Mouse (Mus musculus) forebrain, embryonic 16.5 days (tissue): ENCODE measurements around the gene Trpm1. TPM values are rescaled to one million over a fixed set of nuclear protein-coding genes. Genes with fewer than 3 reads are reported as not detected.
A peak's percentile ranks its signal among the peaks of the same experiment; 100 is the strongest.
"Not testable (repeated sequence)": the region's sequence is repeated elsewhere in the genome, so short reads cannot be mapped to it uniquely, and the experiment has no call there.

Experiments used
- ATAC-seq: fragments of 200-750 bp; cut with Nextera tagmentation; 2 replicates; pipeline ENCODE4 v1.8.0; 2017; ENCODE audit warnings: mild to moderate bottlenecking, moderate library complexity
- H3K27ac ChIP-seq: fragments of 300-500 bp; sonication (generic); 2 replicates; pipeline ENCODE4 v1.5.1; 2014; ENCODE audit warnings: low read length, control low read depth
- H3K27me3 ChIP-seq: fragments of 300-500 bp; sonication (generic); replicated peaks from 2 replicates; pipeline ENCODE4 v1.6.1; 2014; ENCODE audit warnings: low read length; ENCODE audit not compliant: control insufficient read depth, insufficient read depth
- H3K36me3 ChIP-seq: fragments of 300-500 bp; sonication (generic); 2 replicates; pipeline ENCODE4 v1.6.1; 2014; ENCODE audit not compliant: control insufficient read depth, insufficient read depth
- H3K4me1 ChIP-seq: fragments of 300-500 bp; sonication (generic); replicated peaks from 2 replicates; pipeline ENCODE4 v1.6.1; 2014; ENCODE audit warnings: low read length; ENCODE audit not compliant: control insufficient read depth, insufficient read depth
- H3K4me2 ChIP-seq: fragments of 300-500 bp; sonication (generic); 2 replicates; pipeline ENCODE4 v1.6.1; 2014; ENCODE audit warnings: mild to moderate bottlenecking, low read length, control low read depth
- H3K4me3 ChIP-seq: fragments of 300-500 bp; sonication (generic); replicated peaks from 2 replicates; pipeline ENCODE4 v1.5.1; 2014; ENCODE audit warnings: mild to moderate bottlenecking, low read length, control low read depth
- H3K9ac ChIP-seq: fragments of 300-500 bp; sonication (generic); replicated peaks from 2 replicates; pipeline ENCODE4 v1.6.1; 2014; ENCODE audit warnings: low read depth, low read length, control low read depth
- H3K9me3 ChIP-seq: fragments of 300-500 bp; sonication (generic); 2 replicates; pipeline ENCODE4 v1.6.1; 2016; ENCODE audit warnings: low read length; ENCODE audit not compliant: control insufficient read depth
- WGBS: fragments of 180-500 bp; shearing (Covaris S2); extraction: QIAGEN DNeasy Blood & Tissue Kit; methylation state at CpG from one replicate; pipeline ENCODE4 v1.1.7; 2014; 5-methylcytosine and 5-hydroxymethylcytosine counted together
- polyA plus RNA-seq: library from polyadenylated mRNA; unstranded; fragments of >200 nt; fragmentation: Nextera tagmentation; extraction: Ambion mirVana; gene quantifications from 2 replicates; pipeline ENCODE4 v1.2.1, GENCODE M21; 2015

Trpm1 gene
- 0.08 and 0.53 TPM in 2 replicates for polyA plus RNA-seq

- no peaks in the 10 kb centered on the region for H3K9me3 ChIP-seq
- 90% methylated on average over 2 of the region's 2 CpGs for WGBS
- H3K27ac ChIP-seq = no peak within 1 kb of the TSS
- H3K27me3 ChIP-seq = no peaks in the 10 kb centered on the region
- ATAC-seq = no peak
- H3K4me2 ChIP-seq = no peak within 1 kb of the TSS
- no peak within 1 kb of the TSS for H3K9ac ChIP-seq
- H3K36me3 ChIP-seq = no peaks in the 10 kb centered on the region
- no peak within 1 kb of the TSS for H3K4me3 ChIP-seq
- H3K4me1 ChIP-seq = peaks cover 14% of the 10 kb centered on the region
Observed at GRCm38 (mm10) chr7:64153535-64153934, at the start of gene Trpm1. Gene Trpm1 (plus strand): TSS chr7:64153835.

GRCm38 (mm10) chr7:64122131-64122715 lies 31.4 kb upstream of the Trpm1 start:
- Histone ChIP-seq H3K4me1 (no peaks in the 10 kb centered on the region), H3K9ac (no peak overlapping the region), H3K36me3 (no peaks in the 10 kb centered on the region), H3K4me2 (no peak overlapping the region), H3K9me3 (no peaks in the 10 kb centered on the region), H3K27me3 (no peaks in the 10 kb centered on the region), H3K27ac (no peak overlapping the region), H3K4me3 (no peak overlapping the region)
- 83% methylated on average over 9 of the region's 9 CpGs for WGBS
- no peak for ATAC-seq

DNA sequence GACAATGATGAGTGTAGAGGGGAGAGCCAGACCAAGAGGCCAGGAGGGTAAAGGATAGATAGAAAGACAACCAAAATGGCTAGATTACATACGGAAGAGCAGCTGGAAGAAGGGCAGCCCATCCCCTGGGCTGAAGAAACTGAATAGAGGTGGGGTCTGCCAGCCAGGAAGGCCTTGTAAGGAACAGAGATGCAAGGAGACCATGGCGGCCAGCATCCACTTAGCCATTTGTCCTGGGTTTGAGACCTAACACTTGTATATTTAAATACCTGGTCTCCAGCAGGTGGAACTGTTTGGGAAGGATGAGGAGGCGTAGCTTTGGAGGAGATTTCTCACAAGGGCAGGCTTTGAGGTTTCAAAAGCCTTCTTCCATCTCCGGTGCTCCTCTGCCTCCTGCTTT lies 29.9 kb upstream of the Trpm1 start:
- ATAC-seq = no peak
- WGBS = 86% methylated on average over 4 of the region's 4 CpGs
- Histone ChIP-seq H3K27me3 (no peaks in the 10 kb centered on the region), H3K4me3 (no peak overlapping the region), H3K36me3 (no peaks in the 10 kb centered on the region), H3K27ac (no peak overlapping the region), H3K4me2 (no peak overlapping the region), H3K9me3 (no peaks in the 10 kb centered on the region), H3K9ac (no peak overlapping the region), H3K4me1 (no peaks in the 10 kb centered on the region)

DNA sequence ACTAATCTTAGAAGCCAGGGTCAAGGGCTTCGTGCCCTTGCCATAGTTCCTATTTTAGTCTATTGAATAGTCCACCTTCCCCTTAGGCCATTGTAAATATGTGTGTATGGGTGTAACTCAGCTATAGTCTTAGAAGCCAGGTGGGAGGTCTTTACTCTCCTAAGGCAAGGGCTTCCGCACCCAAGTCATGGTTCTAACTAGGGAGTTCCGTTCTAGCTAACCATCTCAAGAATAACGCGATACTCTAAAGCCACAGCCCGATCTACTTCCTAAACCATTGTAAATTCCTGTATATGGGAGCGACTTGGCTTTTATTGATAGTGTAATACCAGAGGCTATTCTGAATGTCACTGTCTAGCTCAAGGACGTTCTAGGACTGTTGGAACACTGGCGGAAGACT lies 27.6 kb upstream of the Trpm1 start:
- not testable (repeated sequence) for H3K27ac ChIP-seq, H3K27me3 ChIP-seq, H3K9ac ChIP-seq, ATAC-seq, H3K4me3 ChIP-seq, H3K9me3 ChIP-seq, H3K36me3 ChIP-seq, H3K4me2 ChIP-seq, H3K4me1 ChIP-seq
- WGBS = 92% methylated on average over 8 of the region's 9 CpGs

- no peak for ATAC-seq
- Histone ChIP-seq H3K9me3 (no peaks in the 10 kb centered on the region), H3K36me3 (no peaks in the 10 kb centered on the region), H3K4me2 (no peak overlapping the region), H3K9ac (no peak overlapping the region), H3K27me3 (no peaks in the 10 kb centered on the region), H3K27ac (no peak overlapping the region), H3K4me3 (no peak overlapping the region), H3K4me1 (no peaks in the 10 kb centered on the region)
- 89% methylated on average over 2 of the region's 2 CpGs for WGBS
Observed at GRCm38 (mm10) chr7:64139866-64140265, 13.8 kb upstream of the Trpm1 start.

DNA sequence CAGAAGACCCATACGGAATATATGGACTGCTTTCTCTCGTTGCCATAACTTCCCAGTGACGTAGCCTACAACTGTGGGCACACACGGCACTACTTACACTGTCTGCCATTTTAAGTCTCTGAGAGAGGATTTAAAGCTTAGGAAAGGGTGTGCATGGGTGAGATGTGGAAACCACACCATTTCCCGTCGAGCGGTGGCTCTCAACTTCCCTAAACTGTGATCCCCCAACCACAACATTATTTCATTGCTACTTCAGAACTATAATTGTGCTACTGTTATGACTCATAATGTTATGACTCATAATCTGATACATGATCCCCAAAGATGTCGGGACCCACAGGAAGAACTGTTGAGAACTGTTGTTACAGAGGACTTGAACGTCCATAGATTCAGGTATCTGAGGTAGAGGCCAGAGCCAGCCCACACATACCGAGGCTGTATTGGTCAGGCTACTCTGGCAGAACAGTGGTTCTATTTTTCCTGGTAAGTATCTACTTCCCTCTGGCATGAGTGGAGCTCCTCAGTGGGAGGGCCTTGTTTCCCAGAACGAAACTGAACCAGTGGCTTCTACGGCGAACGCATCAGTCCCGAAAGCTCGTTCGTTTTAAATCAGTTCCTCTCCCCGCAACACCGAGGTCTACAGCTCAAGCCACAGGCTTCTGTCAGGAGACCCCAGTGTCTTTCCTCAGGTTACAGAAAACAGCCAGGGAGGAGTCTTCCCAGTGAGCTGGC lies 12.2 kb upstream of the Trpm1 start:
- Histone ChIP-seq H3K27me3 (no peaks in the 10 kb centered on the region), H3K36me3 (no peaks in the 10 kb centered on the region), H3K9ac (no peak overlapping the region), H3K4me1 (no peaks in the 10 kb centered on the region), H3K4me2 (no peak overlapping the region), H3K27ac (no peak overlapping the region), H3K9me3 (no peaks in the 10 kb centered on the region), H3K4me3 (no peak overlapping the region)
- no peak for ATAC-seq
- WGBS = 91% methylated on average over 19 of the region's 19 CpGs

DNA sequence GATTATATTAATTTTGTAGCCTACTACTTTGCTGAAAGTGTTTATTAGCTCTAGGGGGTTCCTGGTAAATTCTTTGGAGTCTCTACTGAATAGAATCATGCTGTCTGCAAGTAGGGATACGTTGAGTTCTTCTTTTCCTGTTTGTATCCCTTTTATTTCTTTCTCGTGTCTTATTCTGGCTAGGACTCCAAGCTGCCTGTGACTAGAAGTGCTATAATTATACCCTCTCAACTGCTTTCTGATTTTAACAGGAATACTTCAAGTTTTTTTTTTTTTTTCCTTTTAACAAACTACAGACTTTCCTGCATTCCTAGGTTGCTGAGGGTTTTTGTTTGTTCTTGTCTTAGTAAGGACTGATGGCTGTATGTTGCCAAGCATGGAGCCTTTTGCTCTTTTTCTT lies 4.3 kb upstream of the Trpm1 start:
- H3K4me3 ChIP-seq = no peak overlapping the region
- H3K4me2 ChIP-seq = no peak overlapping the region
- H3K4me1 ChIP-seq = no peaks in the 10 kb centered on the region; the same call in 1 of the 2 replicates
- H3K36me3 ChIP-seq = no peaks in the 10 kb centered on the region
- H3K9me3 ChIP-seq = no peaks in the 10 kb centered on the region
- no peak for ATAC-seq
- H3K27me3 ChIP-seq = no peaks in the 10 kb centered on the region
- WGBS = 43% methylated on average over 2 of the region's 2 CpGs
- H3K27ac ChIP-seq = no peak overlapping the region
- no peak overlapping the region for H3K9ac ChIP-seq

DNA sequence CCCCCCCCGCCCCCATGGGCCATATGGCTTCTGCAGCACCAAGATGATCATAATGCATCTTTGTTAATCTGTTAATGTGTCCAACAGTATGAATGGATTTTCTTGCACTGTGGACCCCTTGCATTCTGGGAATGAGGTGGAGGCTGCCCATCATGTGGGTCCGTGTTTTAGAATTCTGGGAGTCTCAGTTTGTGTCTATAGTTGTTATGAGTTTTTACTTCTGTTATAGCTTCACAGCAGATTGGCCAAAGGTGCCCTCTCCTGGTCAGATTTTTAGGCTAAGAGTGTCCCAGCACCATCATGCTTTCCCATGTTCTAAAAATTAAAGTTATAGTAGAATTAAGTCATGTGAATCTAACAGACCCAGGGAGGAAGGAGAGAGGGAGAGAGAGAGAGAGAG lies 3.9 kb upstream of the Trpm1 start:
- WGBS = 42% methylated on average over 2 of the region's 2 CpGs
- ATAC-seq = peak; percentile 20; the same call in 1 of the 2 replicates
- H3K4me2 ChIP-seq = no peak overlapping the region
- H3K4me3 ChIP-seq = no peak overlapping the region
- no peak overlapping the region for H3K27ac ChIP-seq
- no peaks in the 10 kb centered on the region for H3K27me3 ChIP-seq
- H3K9me3 ChIP-seq = no peaks in the 10 kb centered on the region
- no peaks in the 10 kb centered on the region; the same call in 1 of the 2 replicates for H3K4me1 ChIP-seq
- H3K36me3 ChIP-seq = no peaks in the 10 kb centered on the region
- H3K9ac ChIP-seq = no peak overlapping the region

DNA sequence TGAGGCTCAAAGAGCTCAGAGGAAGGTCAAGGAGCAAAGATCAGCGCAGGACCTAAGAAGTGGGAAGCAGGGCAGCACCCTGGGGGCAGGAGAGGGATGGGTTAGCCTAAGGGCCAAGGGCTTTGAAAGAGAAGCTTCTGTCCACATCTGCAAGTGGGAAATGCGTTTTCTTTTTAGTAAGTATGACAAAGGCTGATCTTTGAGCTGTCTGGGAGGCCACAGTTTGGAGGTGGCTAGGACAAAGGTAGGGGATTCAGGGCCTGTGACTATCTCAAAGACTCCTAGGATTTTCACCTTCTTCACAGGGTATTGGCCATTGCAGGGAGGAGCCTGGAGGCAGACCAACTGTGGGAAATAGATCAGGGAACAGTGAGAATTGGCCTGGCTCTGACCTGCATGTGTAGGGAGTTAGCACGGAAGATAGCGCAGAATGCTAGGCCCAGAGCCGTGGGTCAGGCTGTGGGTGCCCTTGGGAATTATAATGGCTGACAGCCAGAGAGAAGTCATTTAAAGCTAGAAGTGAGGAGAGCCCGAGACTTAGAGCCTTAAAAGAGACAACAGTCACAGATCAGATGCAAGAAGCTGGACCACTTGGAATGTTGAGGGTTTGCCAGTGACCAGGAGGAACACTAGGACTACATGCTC lies 3.1 kb upstream of the Trpm1 start:
- 81% methylated on average over 6 of the region's 6 CpGs for WGBS
- no peak for ATAC-seq
- H3K4me1 ChIP-seq = peaks cover 4% of the 10 kb centered on the region
- H3K9me3 ChIP-seq = no peaks in the 10 kb centered on the region
- H3K27me3 ChIP-seq = no peaks in the 10 kb centered on the region
- H3K9ac ChIP-seq = no peak overlapping the region
- no peak overlapping the region for H3K4me2 ChIP-seq
- no peaks in the 10 kb centered on the region for H3K36me3 ChIP-seq
- no peak overlapping the region for H3K4me3 ChIP-seq
- H3K27ac ChIP-seq = no peak overlapping the region
